In the genomic region with DNA sequence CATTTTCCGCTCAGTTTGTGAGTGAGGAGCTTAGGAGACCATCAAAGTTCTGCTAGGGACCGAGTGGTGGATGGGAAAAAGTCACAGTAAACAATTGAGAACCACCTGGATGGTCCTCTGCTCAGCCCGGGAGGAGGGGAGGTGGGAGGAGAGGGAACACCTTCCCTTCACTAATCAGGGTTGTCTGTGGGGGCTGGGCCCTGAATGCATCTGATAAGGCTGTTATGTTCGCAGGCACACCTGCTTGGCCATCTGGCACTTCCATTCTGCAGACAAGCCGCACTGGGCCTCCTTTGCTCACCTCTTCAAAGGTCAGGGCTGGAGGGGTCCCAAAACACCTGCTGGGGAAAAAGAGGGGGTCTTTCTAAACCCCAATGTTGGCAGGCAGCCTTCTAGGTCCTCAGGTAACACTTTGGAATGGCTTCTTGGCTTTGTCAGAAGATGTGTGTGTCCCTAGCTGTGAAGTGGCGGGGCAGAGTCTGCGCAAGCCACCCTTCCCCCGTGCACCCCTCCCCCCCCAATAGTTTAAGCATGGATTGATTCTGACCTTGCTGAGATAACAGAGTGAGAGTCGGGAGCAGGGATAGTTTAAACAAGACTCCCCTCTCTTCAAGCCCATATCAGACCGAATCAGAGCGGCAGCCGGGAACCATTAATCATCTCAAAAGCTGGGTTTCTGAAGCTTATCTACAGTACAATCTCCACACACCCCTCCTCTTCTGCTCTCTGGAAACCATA, we compare ENCODE assay signal across 20 mouse cellular contexts. TPM values are rescaled to one million over a fixed set of nuclear protein-coding genes. Genes with fewer than 3 reads are reported as not detected.
DNase-seq lines count a peak whose midpoint lies in the region; ATAC-seq and TF ChIP-seq lines count a peak whose summit lies in the region.
"Had no signal": no experiment of that assay in that cellular context is flagged by ENCODE, and none has a peak within 500 bp of the region (broad histone marks: within the 10 kb centered on the region; RNA-seq: fewer than 3 reads in every experiment).

No protein-coding gene starts in this region.

- peak; percentile 71 for ATAC-seq in heart, embryonic 16.5 days (replicated peaks; ENCODE audit: extremely low read depth, insufficient read depth, low FRiP score)
- peak; percentile 61 for ATAC-seq in stomach, embryonic 14.5 days (ENCODE audit: insufficient number of reproducible peaks, insufficient read depth, low FRiP score, low read depth)
- no peak; the same call in 1 of the 2 replicates for ATAC-seq in stomach, postnatal 0 days (ENCODE audit: low FRiP score, low TSS enrichment)
- ATAC-seq: midbrain, embryonic 15.5 days had no signal

- H3K36me3 ChIP-seq in heart, embryonic 16.5 days (ENCODE audit: control insufficient read depth, insufficient read depth), result no peaks in the 10 kb centered on the region
- H3K36me3 ChIP-seq in stomach, embryonic 14.5 days (ENCODE audit: control insufficient read depth, insufficient read depth, low read length), result no peaks in the 10 kb centered on the region
- no peaks in the 10 kb centered on the region for H3K36me3 ChIP-seq in stomach, postnatal 0 days (ENCODE audit: control insufficient read depth, insufficient read depth, low read length)
- H3K36me3 ChIP-seq: G1E; hindbrain, embryonic 15.5 days; midbrain, embryonic 15.5 days had no signal

- no peak overlapping the region for H3K27ac ChIP-seq in heart, embryonic 16.5 days (ENCODE audit: low read length)
- no peak overlapping the region for H3K27ac ChIP-seq in stomach, embryonic 14.5 days (ENCODE audit: low read length)
- H3K27ac ChIP-seq in stomach, postnatal 0 days (replicated peaks), result no peak overlapping the region
- H3K27ac ChIP-seq: hindbrain, embryonic 15.5 days; liver, embryonic 14.5 days; midbrain, embryonic 15.5 days had no signal

- DNase-seq in heart, adult 11 months, result no peak
- DNase-seq in stomach, postnatal 0 days (ENCODE audit: low spot score), result no peak
- peak; percentile 64 to 83 for DNase-seq in thymus, adult 18-20 months
- DNase-seq in embryo, embryonic 9.5 days (ENCODE audit: extremely low spot score), result no peak
- no peak for DNase-seq in spleen, adult 18-20 months
- no peak for DNase-seq in ovary, postnatal 14 days (ENCODE audit: low spot score)
- DNase-seq: B cell, adult 2 months; cerebellum, adult 2 months; gastrocnemius, postnatal 14 days; heart, postnatal 14 days; layer of hippocampus, postnatal 36 days; lung, postnatal 10 days; right cerebral cortex, adult 18-20 months had no signal

- H3K9ac ChIP-seq in heart, embryonic 16.5 days (ENCODE audit: low read length), result no peak overlapping the region
- H3K9ac ChIP-seq in stomach, embryonic 14.5 days (replicated peaks; ENCODE audit: low read depth, low read length), result no peak overlapping the region
- H3K9ac ChIP-seq in stomach, postnatal 0 days (ENCODE audit: low read length), result no peak overlapping the region; the same call in 1 of the 2 replicates
- H3K9ac ChIP-seq: hindbrain, embryonic 15.5 days; liver, embryonic 14.5 days; midbrain, embryonic 15.5 days had no signal

- H3K27me3 ChIP-seq in heart, embryonic 16.5 days (ENCODE audit: control insufficient read depth, insufficient read depth, low read length), result no peaks in the 10 kb centered on the region
- H3K27me3 ChIP-seq in stomach, embryonic 14.5 days (ENCODE audit: control insufficient read depth, insufficient read depth, low read length), result no peaks in the 10 kb centered on the region
- H3K27me3 ChIP-seq in stomach, postnatal 0 days (ENCODE audit: control insufficient read depth, insufficient read depth, low read length), result no peaks in the 10 kb centered on the region
- H3K27me3 ChIP-seq: hindbrain, embryonic 15.5 days; megakaryocyte, embryonic 14.5 days; midbrain, embryonic 15.5 days had no signal

- H3K4me3 ChIP-seq in heart, embryonic 16.5 days (ENCODE audit: low read length), result no peak overlapping the region
- H3K4me3 ChIP-seq in stomach, embryonic 14.5 days (ENCODE audit: low read depth, low read length), result no peak overlapping the region
- no peak overlapping the region for H3K4me3 ChIP-seq in stomach, postnatal 0 days (ENCODE audit: low read depth, low read length)
- H3K4me3 ChIP-seq: hindbrain, embryonic 15.5 days; midbrain, embryonic 15.5 days had no signal

- no peak overlapping the region for H3K4me2 ChIP-seq in heart, embryonic 16.5 days (ENCODE audit: low read depth, low read length)
- H3K4me2 ChIP-seq in stomach, embryonic 14.5 days (replicated peaks; ENCODE audit: low read depth, low read length), result no peak overlapping the region
- no peak overlapping the region for H3K4me2 ChIP-seq in stomach, postnatal 0 days (replicated peaks; ENCODE audit: low read depth)
- H3K4me2 ChIP-seq: hindbrain, embryonic 15.5 days; midbrain, embryonic 15.5 days had no signal

- no peaks in the 10 kb centered on the region for H3K9me3 ChIP-seq in heart, embryonic 16.5 days (replicated peaks; ENCODE audit: control insufficient read depth, low read length)
- no peaks in the 10 kb centered on the region for H3K9me3 ChIP-seq in stomach, embryonic 14.5 days (ENCODE audit: control insufficient read depth, low read depth, low read length)
- H3K9me3 ChIP-seq in stomach, postnatal 0 days (ENCODE audit: control insufficient read depth, low read length), result no peaks in the 10 kb centered on the region
- H3K9me3 ChIP-seq: G1E; hindbrain, embryonic 15.5 days; megakaryocyte, embryonic 14.5 days; midbrain, embryonic 15.5 days had no signal

- no peak for TF ChIP-seq EP300 in stomach, postnatal 0 days (optimal IDR thresholded peaks at IDR 0.05)

- WGBS in heart, embryonic 16.5 days, result 41% methylated on average over 12 of the region's 12 CpGs
- 22% methylated on average over 12 of the region's 12 CpGs for WGBS in stomach, embryonic 14.5 days
- 33% methylated on average over 12 of the region's 12 CpGs for WGBS in stomach, postnatal 0 days

- no peaks in the 10 kb centered on the region for H3K4me1 ChIP-seq in heart, embryonic 16.5 days (ENCODE audit: control insufficient read depth, insufficient read depth, low read length)
- H3K4me1 ChIP-seq in stomach, embryonic 14.5 days (ENCODE audit: control insufficient read depth, insufficient read depth, low read length), result peaks cover 4% of the 10 kb centered on the region; the same call in 1 of the 2 replicates
- H3K4me1 ChIP-seq in stomach, postnatal 0 days (replicated peaks; ENCODE audit: control insufficient read depth, insufficient read depth), result no peaks in the 10 kb centered on the region
- H3K4me1 ChIP-seq: hindbrain, embryonic 15.5 days; midbrain, embryonic 15.5 days had no signal

- TF ChIP-seq CTCF in stomach, postnatal 0 days (IDR thresholded peaks at IDR 0.05; ENCODE audit: low read depth), result no peak

RNA-seq across cellular contexts. Expression of gene Det1, which starts 18.3 kb away (rescaled TPM):
- 13.5 and 14.2 TPM in 2 replicates for polyA plus RNA-seq in heart, embryonic 16.5 days (2015; fragmentation: Nextera tagmentation; extraction: Ambion mirVana)
- 19.4 and 21.3 TPM in 2 replicates for polyA plus RNA-seq in stomach, embryonic 14.5 days (2014; fragmentation: Nextera tagmentation; extraction: Ambion mirVana)
- polyA plus RNA-seq in stomach, postnatal 0 days (2015; fragmentation: Nextera tagmentation; extraction: Ambion mirVana), result 8.2 and 8.3 TPM in 2 replicates

RNA-seq across cellular contexts. Expression of gene Aen, which starts 30.3 kb away (rescaled TPM):
- 31.4 and 34.8 TPM in 2 replicates for polyA plus RNA-seq in heart, embryonic 16.5 days (2015; fragmentation: Nextera tagmentation; extraction: Ambion mirVana)
- polyA plus RNA-seq in stomach, embryonic 14.5 days (2014; fragmentation: Nextera tagmentation; extraction: Ambion mirVana), result 32.6 and 34.9 TPM in 2 replicates
- 25.8 and 27.0 TPM in 2 replicates for polyA plus RNA-seq in stomach, postnatal 0 days (2015; fragmentation: Nextera tagmentation; extraction: Ambion mirVana)

RNA-seq across cellular contexts. Expression of gene Isg20, which starts 47.8 kb away (rescaled TPM):
- polyA plus RNA-seq in heart, embryonic 16.5 days (2015; fragmentation: Nextera tagmentation; extraction: Ambion mirVana), result 15.4 and 22.5 TPM in 2 replicates
- 16.0 and 18.3 TPM in 2 replicates for polyA plus RNA-seq in stomach, embryonic 14.5 days (2014; fragmentation: Nextera tagmentation; extraction: Ambion mirVana)
- 10.6 and 10.9 TPM in 2 replicates for polyA plus RNA-seq in stomach, postnatal 0 days (2015; fragmentation: Nextera tagmentation; extraction: Ambion mirVana)

Comparison
In these comparisons a context has a peak if more than half of its experiments do, and no peak if none do; other contexts are left out.
1. DNase-seq: peak in thymus, adult 18-20 months (2 of 2); none in heart, adult 11 months (single experiment), stomach, postnatal 0 days (single experiment), embryo, embryonic 9.5 days (single experiment), spleen, adult 18-20 months (0 of 2) and ovary, postnatal 14 days (single experiment).